Mouse (Mus musculus) C2C12 (cell line): ENCODE measurements around the gene Serpinb1b.

Experiments used
- CEBPB ChIP-seq: IDR thresholded peaks from one replicate; pipeline ENCODE4 v1.6.1; 2011; ENCODE audit warnings: low read depth, mild to moderate bottlenecking, control low read depth, moderate library complexity
- CTCF ChIP-seq: IDR thresholded peaks from one replicate; pipeline ENCODE4 v1.5.1; 2011; ENCODE audit not compliant: control insufficient read depth, insufficient read depth, insufficient read length
- MAX ChIP-seq: IDR thresholded peaks from one replicate; pipeline ENCODE4 v1.6.1; 2011; ENCODE audit warnings: mild to moderate bottlenecking, control low read depth
- MYOD1 ChIP-seq: IDR thresholded peaks from one replicate; pipeline ENCODE4 v1.6.1; 2011; ENCODE audit warnings: low read depth; ENCODE audit not compliant: control insufficient read depth, insufficient read length
- MYOG ChIP-seq: IDR thresholded peaks from one replicate; pipeline ENCODE4 v1.6.1; 2011; ENCODE audit not compliant: control insufficient read depth, insufficient read length; ENCODE audit errors: extremely low read depth
- USF1 ChIP-seq: IDR thresholded peaks from one replicate; pipeline ENCODE4 v1.6.1; 2011; ENCODE audit warnings: low read depth, mild to moderate bottlenecking, control low read depth, moderate library complexity

- TF ChIP-seq MAX (no peak), CTCF (no peak), MYOG (no peak), USF1 (no peak), MYOD1 (no peak), CEBPB (no peak)
Measured at GRCm38 (mm10) chr13:33067387-33067977, 10.9 kb upstream of the Serpinb1b start.
